Mouse (Mus musculus): ENCODE measurements at regions not wholly inside any gene's neighbourhood (a gene's known extent, or its start where the extent isn't known, plus 50 kb on each side); places are given as distances from the start of the nearest gene placed in this dataset.

DNA sequence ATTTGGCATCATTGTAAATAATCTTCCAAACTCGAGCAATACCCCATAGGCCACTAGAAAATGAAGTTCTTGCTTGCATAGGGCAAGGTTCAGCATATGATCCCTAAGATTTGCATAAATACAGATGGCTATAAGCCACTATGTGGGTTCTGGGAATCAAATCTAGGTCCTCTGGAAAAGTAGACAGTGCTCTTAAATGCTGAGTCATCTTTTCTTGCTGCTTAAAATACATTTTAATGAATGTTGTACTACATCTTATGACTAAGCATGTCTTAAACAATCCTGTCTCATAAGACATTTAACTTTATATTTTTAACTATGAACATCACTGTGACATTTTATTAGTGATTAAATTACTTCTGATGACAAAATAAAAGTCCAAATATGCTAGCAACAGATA lies 448.6 kb upstream of the Gm9747 start:
- WGBS = 59% methylated on average over 1 of the region's 1 CpGs
- Histone ChIP-seq H3K9ac (no peak overlapping the region), H3K4me1 (ENCODE audit: insufficient read depth) (no peaks in the 10 kb centered on the region), H3K4me3 (ENCODE audit: low read depth, low read length) (no peak overlapping the region), H3K27me3 (ENCODE audit: insufficient read depth, low read length) (no peaks in the 10 kb centered on the region), H3K9me3 (ENCODE audit: low read depth, low read length) (no peaks in the 10 kb centered on the region), H3K4me2 (no peak overlapping the region), H3K27ac (ENCODE audit: low read depth) (no peak overlapping the region), H3K36me3 (ENCODE audit: insufficient read depth) (no peaks in the 10 kb centered on the region)
- DNase-seq (no peak), ATAC-seq (ENCODE audit: insufficient read depth) (no peak)
- no peak for TF ChIP-seq CTCF (IDR thresholded peaks at IDR 0.05; ENCODE audit: low read depth)

DNA sequence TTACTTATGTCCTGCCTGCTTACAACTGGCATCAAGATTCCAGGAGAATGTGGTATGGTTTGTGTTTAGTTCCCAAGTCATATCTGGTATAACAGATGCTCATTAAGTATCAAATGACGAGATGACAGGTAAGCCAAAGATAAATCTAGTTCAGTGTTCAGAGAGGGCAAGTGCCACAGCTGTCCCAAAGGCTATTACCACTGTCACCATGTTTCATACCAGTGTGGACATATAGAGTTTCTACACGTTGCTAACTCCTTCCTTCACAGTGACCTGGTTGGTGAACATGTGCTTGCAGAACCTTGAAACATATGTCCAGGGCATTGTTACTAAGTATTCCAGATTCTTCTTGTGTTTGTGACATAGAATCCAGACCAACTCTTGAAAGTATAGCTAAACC lies 438.1 kb upstream of the Gm9747 start:
- Histone ChIP-seq H3K27me3 (ENCODE audit: insufficient read depth, low read length) (no peaks in the 10 kb centered on the region), H3K9me3 (ENCODE audit: low read depth, low read length) (no peaks in the 10 kb centered on the region), H3K36me3 (ENCODE audit: insufficient read depth) (no peaks in the 10 kb centered on the region), H3K27ac (ENCODE audit: low read depth) (no peak overlapping the region), H3K9ac (no peak overlapping the region), H3K4me1 (ENCODE audit: insufficient read depth) (no peaks in the 10 kb centered on the region), H3K4me3 (ENCODE audit: low read depth, low read length) (no peak overlapping the region), H3K4me2 (no peak overlapping the region)
- TF ChIP-seq CTCF (IDR thresholded peaks at IDR 0.05; ENCODE audit: low read depth) = no peak
- DNase-seq = no peak
- WGBS = 55% methylated on average over 2 of the region's 2 CpGs
- ATAC-seq (ENCODE audit: insufficient read depth) = no peak

DNA sequence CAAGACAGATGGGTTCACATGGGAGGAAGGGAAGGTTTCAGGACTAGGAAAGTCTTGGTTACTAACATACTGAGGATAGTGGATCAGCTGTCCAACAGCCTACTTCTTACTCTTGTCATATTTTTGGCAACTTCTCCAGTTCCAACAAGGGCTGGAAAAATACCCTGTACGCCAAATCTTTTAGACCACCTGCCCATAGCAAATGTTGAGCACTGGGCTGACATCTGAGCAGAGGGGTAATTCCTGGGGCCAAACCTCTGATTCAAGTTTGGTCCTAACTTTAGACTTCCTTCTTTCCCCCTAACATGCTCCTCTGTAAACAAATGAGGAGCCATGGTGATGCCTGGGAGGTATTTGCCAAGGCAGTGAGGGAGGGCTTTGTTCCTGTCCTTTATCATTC lies 437.5 kb upstream of the Gm9747 start:
- TF ChIP-seq CTCF (IDR thresholded peaks at IDR 0.05; ENCODE audit: low read depth) = no peak
- DNase-seq = no peak
- Histone ChIP-seq H3K4me2 (no peak overlapping the region), H3K27ac (ENCODE audit: low read depth) (no peak overlapping the region), H3K4me1 (ENCODE audit: insufficient read depth) (no peaks in the 10 kb centered on the region), H3K9ac (no peak overlapping the region), H3K36me3 (ENCODE audit: insufficient read depth) (no peaks in the 10 kb centered on the region), H3K9me3 (ENCODE audit: low read depth, low read length) (no peaks in the 10 kb centered on the region), H3K4me3 (ENCODE audit: low read depth, low read length) (no peak overlapping the region), H3K27me3 (ENCODE audit: insufficient read depth, low read length) (no peaks in the 10 kb centered on the region)
- ATAC-seq (ENCODE audit: insufficient read depth) = no peak
- 74% methylated on average over 1 of the region's 1 CpGs for whole genome bisulfite sequencing

DNA sequence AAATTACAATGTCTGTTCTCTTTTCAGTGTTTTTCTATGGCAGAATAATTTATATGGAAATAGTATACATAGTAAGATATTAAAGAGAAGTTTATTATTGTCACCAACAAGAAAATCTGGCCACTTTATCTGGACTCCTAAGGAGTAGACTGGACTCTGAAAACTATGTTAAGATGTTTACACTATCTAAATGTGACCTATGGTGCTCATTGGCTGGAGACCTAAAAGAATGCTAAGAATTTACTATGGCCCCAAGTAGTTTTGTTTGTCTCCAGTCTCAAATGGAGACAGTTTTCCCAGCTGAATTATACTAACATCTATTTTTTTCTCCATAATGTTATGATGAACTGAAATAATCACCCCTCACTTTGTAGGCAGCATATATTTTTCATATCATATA lies 421.3 kb upstream of the Gm9747 start:
- no peak overlapping the region for H3K4me3 ChIP-seq (ENCODE audit: low read depth, low read length)
- DNase-seq = peak; percentile 74
- ATAC-seq (ENCODE audit: insufficient read depth) = peak; percentile 90
- no peak overlapping the region for H3K27ac ChIP-seq (ENCODE audit: low read depth)
- TF ChIP-seq CTCF (IDR thresholded peaks at IDR 0.05; ENCODE audit: low read depth) = no peak
- H3K27me3 ChIP-seq (ENCODE audit: insufficient read depth, low read length) = no peaks in the 10 kb centered on the region
- no peaks in the 10 kb centered on the region for H3K36me3 ChIP-seq (ENCODE audit: insufficient read depth)
- no peak overlapping the region for H3K4me2 ChIP-seq
- no peak overlapping the region for H3K9ac ChIP-seq
- H3K9me3 ChIP-seq (ENCODE audit: low read depth, low read length) = no peaks in the 10 kb centered on the region
- H3K4me1 ChIP-seq (ENCODE audit: insufficient read depth) = no peaks in the 10 kb centered on the region

DNA sequence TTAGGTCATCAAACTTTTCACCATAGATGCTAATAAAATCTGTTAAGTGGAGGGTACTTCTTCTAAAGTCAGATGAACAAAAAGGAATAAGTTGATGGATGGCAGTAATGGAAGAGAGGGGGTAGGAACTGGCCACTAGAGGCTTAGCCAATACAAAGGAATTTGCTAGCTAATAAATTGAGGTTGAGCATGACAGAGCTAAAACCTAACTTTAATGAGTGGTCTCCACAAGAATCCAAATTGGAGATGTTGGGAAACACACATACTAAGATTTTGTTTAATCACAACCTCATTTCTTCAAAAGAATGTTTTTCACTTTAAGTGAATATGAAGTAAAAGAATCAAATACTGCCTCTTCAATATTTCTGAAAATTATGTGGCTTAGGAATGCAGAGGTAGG lies 414.0 kb upstream of the Gm9747 start:
- H3K9me3 ChIP-seq (ENCODE audit: low read depth, low read length) = no peaks in the 10 kb centered on the region
- H3K9ac ChIP-seq = no peak overlapping the region
- no peaks in the 10 kb centered on the region for H3K27me3 ChIP-seq (ENCODE audit: insufficient read depth, low read length)
- DNase-seq (no peak), ATAC-seq (ENCODE audit: insufficient read depth) (no peak)
- no peaks in the 10 kb centered on the region for H3K4me1 ChIP-seq (ENCODE audit: insufficient read depth)
- H3K4me2 ChIP-seq = no peak overlapping the region
- no peak overlapping the region for H3K27ac ChIP-seq (ENCODE audit: low read depth)
- no peak overlapping the region for H3K4me3 ChIP-seq (ENCODE audit: low read depth, low read length)
- no peaks in the 10 kb centered on the region for H3K36me3 ChIP-seq (ENCODE audit: insufficient read depth)
- no peak for TF ChIP-seq CTCF (IDR thresholded peaks at IDR 0.05; ENCODE audit: low read depth)

DNA sequence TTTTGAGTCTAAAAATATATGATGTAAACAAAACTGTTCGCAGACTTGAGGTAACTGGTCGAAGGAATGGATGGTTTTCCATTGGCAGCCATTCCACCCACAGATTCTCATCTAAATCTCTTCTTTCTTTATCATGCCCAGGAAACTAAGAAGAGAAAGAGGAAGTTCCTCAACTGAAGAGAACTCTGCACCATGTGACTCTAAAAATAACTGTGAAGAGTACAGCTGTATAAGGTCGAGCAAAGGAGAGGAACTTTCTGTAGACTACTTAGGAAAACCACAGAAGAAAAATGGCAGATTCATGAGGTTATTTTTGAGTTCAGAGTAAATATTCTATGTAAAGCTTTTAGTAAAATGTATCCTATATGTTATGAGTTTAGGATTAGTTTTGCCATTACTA lies 390.9 kb upstream of the Gm9747 start:
- ATAC-seq (ENCODE audit: insufficient read depth) (no peak), DNase-seq (no peak)
- 77% methylated on average over 3 of the region's 3 CpGs for WGBS
- H3K4me3 ChIP-seq (ENCODE audit: low read depth, low read length) = no peak overlapping the region
- H3K27ac ChIP-seq (ENCODE audit: low read depth) = no peak overlapping the region
- no peak for TF ChIP-seq CTCF (IDR thresholded peaks at IDR 0.05; ENCODE audit: low read depth)
- no peak overlapping the region for H3K4me2 ChIP-seq
- H3K9ac ChIP-seq = no peak overlapping the region
- H3K4me1 ChIP-seq (ENCODE audit: insufficient read depth) = no peaks in the 10 kb centered on the region
- H3K9me3 ChIP-seq (ENCODE audit: low read depth, low read length) = no peaks in the 10 kb centered on the region
- H3K36me3 ChIP-seq (ENCODE audit: insufficient read depth) = no peaks in the 10 kb centered on the region
- H3K27me3 ChIP-seq (ENCODE audit: insufficient read depth, low read length) = no peaks in the 10 kb centered on the region

DNA sequence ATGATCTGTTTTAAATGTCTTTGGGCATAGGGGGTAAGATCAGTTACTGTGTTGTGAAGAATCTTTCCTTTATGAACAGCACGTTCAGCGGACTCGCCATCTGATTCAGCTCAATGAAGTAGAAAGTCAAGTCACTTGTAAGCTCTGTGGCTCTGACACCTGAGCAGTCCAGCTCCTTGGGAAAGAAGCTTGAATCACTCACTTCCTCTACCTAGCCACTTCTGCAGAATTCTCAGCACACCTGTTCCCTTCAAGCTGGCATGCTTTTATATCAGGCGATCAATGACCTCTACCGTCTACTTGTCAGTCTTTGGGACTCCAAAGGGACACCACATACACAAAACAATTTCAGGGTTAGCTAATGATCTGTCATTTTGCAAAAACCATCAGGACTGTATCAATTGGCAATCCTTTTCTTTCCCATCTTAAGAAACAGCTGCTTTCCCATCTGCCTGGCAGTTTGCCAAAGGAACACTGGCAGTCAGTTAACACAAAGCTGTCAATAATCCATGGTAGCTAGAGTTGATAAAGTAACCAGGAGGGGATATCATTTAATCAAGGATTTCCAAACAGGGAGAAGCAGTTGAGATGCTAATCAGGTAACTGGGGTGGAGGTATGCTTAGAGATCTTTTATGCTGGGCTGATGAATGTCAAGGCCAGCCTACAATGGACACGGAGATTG lies 382.3 kb upstream of the Gm9747 start:
- no peak overlapping the region for H3K4me2 ChIP-seq
- no peaks in the 10 kb centered on the region for H3K27me3 ChIP-seq (ENCODE audit: insufficient read depth, low read length)
- TF ChIP-seq CTCF (IDR thresholded peaks at IDR 0.05; ENCODE audit: low read depth) = no peak
- DNase-seq (peak; percentile 44), ATAC-seq (ENCODE audit: insufficient read depth) (no peak)
- no peaks in the 10 kb centered on the region for H3K9me3 ChIP-seq (ENCODE audit: low read depth, low read length)
- no peak overlapping the region for H3K9ac ChIP-seq
- H3K27ac ChIP-seq (ENCODE audit: low read depth) = no peak overlapping the region
- WGBS = 76% methylated on average over 6 of the region's 6 CpGs
- no peaks in the 10 kb centered on the region for H3K36me3 ChIP-seq (ENCODE audit: insufficient read depth)
- no peak overlapping the region for H3K4me3 ChIP-seq (ENCODE audit: low read depth, low read length)
- no peaks in the 10 kb centered on the region for H3K4me1 ChIP-seq (ENCODE audit: insufficient read depth)

DNA sequence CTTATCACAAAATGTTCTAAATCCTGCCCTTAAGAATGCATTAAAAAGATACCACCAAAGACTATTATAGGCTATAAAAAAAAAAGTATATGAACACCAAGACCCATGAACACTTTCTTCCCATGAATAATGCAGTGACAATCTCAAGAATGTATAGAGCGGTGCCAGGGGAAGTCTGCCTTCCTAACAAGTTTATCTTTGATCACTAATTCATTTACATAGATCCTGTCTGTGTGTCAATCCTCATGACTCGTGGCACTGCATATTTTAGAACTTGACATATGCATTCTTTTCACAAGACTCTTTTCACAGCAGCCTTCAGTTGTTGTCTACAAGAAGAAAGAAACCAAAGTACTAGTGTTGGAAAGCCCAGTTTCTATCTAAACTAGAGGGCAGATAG lies 373.4 kb upstream of the Gm9747 start:
- no peaks in the 10 kb centered on the region for H3K27me3 ChIP-seq (ENCODE audit: insufficient read depth, low read length)

More for the DNA sequence above, 373.4 kb upstream of the Gm9747 start:
- Histone ChIP-seq H3K9me3 (ENCODE audit: low read depth, low read length) (no peaks in the 10 kb centered on the region), H3K4me2 (no peak overlapping the region), H3K27ac (ENCODE audit: low read depth) (no peak overlapping the region), H3K4me1 (ENCODE audit: insufficient read depth) (0 out of 2 replicates have a peak, but pooled peaks cover 6% of the 10 kb centered on the region), H3K4me3 (ENCODE audit: low read depth, low read length) (no peak overlapping the region), H3K9ac (no peak overlapping the region), H3K36me3 (ENCODE audit: insufficient read depth) (no peaks in the 10 kb centered on the region)
- 52% methylated on average over 2 of the region's 2 CpGs for WGBS
- TF ChIP-seq CTCF (IDR thresholded peaks at IDR 0.05; ENCODE audit: low read depth) = no peak
- DNase-seq (no peak), ATAC-seq (ENCODE audit: insufficient read depth) (no peak)
